Comparison of ENCODE assay signal across 32 mouse cellular contexts in genomic region chr7:19214940-19215339, GRCm38 (mm10). TPM values are rescaled to one million over a fixed set of nuclear protein-coding genes. Genes with fewer than 3 reads are reported as not detected.
DNase-seq lines count a peak whose midpoint lies in the region; ATAC-seq and TF ChIP-seq lines count a peak whose summit lies in the region.
"Had no signal": no experiment of that assay in that cellular context is flagged by ENCODE, and none has a peak within 500 bp of the region (broad histone marks: within the 10 kb centered on the region; RNA-seq: fewer than 3 reads in every experiment).

No protein-coding gene starts in this region.

- 38% methylated on average over 9 of the region's 9 CpGs for WGBS in heart, adult 2 months
- 67% methylated on average over 9 of the region's 9 CpGs for WGBS in midbrain, postnatal 0 days
- WGBS in midbrain, embryonic 16.5 days, result 68% methylated on average over 9 of the region's 9 CpGs
- WGBS in limb, embryonic 14.5 days, result 54% methylated on average over 9 of the region's 9 CpGs

- peak overlapping the region; percentile 36 for H3K9ac ChIP-seq in heart, adult 2 months (ENCODE audit: low read depth, low read length)
- 0 out of 2 replicates have a peak overlapping the region, but pooled peaks have one; percentile 8 for H3K9ac ChIP-seq in midbrain, postnatal 0 days (replicated peaks; ENCODE audit: low read length, poor library complexity, severe bottlenecking)
- no peak overlapping the region for H3K9ac ChIP-seq in midbrain, embryonic 16.5 days (ENCODE audit: low read depth, low read length)
- no peak overlapping the region for H3K9ac ChIP-seq in limb, embryonic 14.5 days (ENCODE audit: low read depth, low read length, severe bottlenecking)
- H3K9ac ChIP-seq: embryonic facial prominence, embryonic 13.5 days; liver, postnatal 0 days; midbrain, embryonic 13.5 days had no signal

- peak overlapping the region; percentile 43; the same call in 1 of the 2 replicates for H3K4me3 ChIP-seq in heart, adult 2 months
- H3K4me3 ChIP-seq in midbrain, postnatal 0 days (ENCODE audit: low read depth, low read length), result no peak overlapping the region
- no peak overlapping the region for H3K4me3 ChIP-seq in midbrain, embryonic 16.5 days (ENCODE audit: low read depth, low read length)
- H3K4me3 ChIP-seq in limb, embryonic 14.5 days (replicated peaks; ENCODE audit: low read length), result no peak overlapping the region
- H3K4me3 ChIP-seq: embryonic facial prominence, embryonic 13.5 days; forebrain, embryonic 10.5 days; left cerebral cortex, adult 2 months; midbrain, embryonic 13.5 days had no signal

- TF ChIP-seq CTCF in heart, adult 2 months (IDR thresholded peaks at IDR 0.05), result no peak
- no peak for TF ChIP-seq CTCF in midbrain, postnatal 0 days (IDR thresholded peaks at IDR 0.05)

- no peak overlapping the region for H3K4me2 ChIP-seq in midbrain, postnatal 0 days (ENCODE audit: low read depth, low read length, poor library complexity, severe bottlenecking)
- no peak overlapping the region for H3K4me2 ChIP-seq in midbrain, embryonic 16.5 days (ENCODE audit: low read length)
- H3K4me2 ChIP-seq in limb, embryonic 14.5 days (replicated peaks; ENCODE audit: low read depth, low read length, severe bottlenecking), result 0 out of 2 replicates have a peak overlapping the region, but pooled peaks have one; percentile 16
- H3K4me2 ChIP-seq: embryonic facial prominence, embryonic 13.5 days; hindbrain, embryonic 14.5 days; midbrain, embryonic 13.5 days had no signal

- H3K9me3 ChIP-seq in midbrain, postnatal 0 days (ENCODE audit: low read length), result no peaks in the 10 kb centered on the region
- H3K9me3 ChIP-seq in midbrain, embryonic 16.5 days (replicated peaks; ENCODE audit: control insufficient read depth, low read length, poor library complexity, severe bottlenecking), result no peaks in the 10 kb centered on the region
- H3K9me3 ChIP-seq in limb, embryonic 14.5 days (ENCODE audit: control insufficient read depth, low read length), result no peaks in the 10 kb centered on the region
- H3K9me3 ChIP-seq: midbrain, embryonic 13.5 days had no signal

- DNase-seq in heart, adult 2 months, result no peak
- no peak for DNase-seq in heart, postnatal 14 days
- DNase-seq in midbrain, postnatal 0 days (ENCODE audit: low spot score), result no peak
- DNase-seq in limb, embryonic 14.5 days (ENCODE audit: low spot score), result no peak
- DNase-seq in embryo, embryonic 9.5 days (ENCODE audit: extremely low spot score), result no peak
- no peak for DNase-seq in lung, postnatal 10 days
- DNase-seq: adrenal gland, adult 2 months; adrenal gland, postnatal 36 days; cerebellum, adult 9-10 months; cerebellum, postnatal 36 days; gastrocnemius, postnatal 10 days; heart, postnatal 4 days; kidney, adult 18-20 months; kidney, postnatal 10 days; liver, postnatal 0 days; lung, postnatal 4 days; right cerebral cortex, postnatal 4 days; thymus, adult 18-20 months; thymus, postnatal 36 days had no signal

- peaks cover 9% of the 10 kb centered on the region for H3K4me1 ChIP-seq in heart, adult 2 months (ENCODE audit: control insufficient read depth, insufficient read depth, low read length)
- H3K4me1 ChIP-seq in midbrain, postnatal 0 days (ENCODE audit: insufficient read depth, low read length), result no peaks in the 10 kb centered on the region
- H3K4me1 ChIP-seq in midbrain, embryonic 16.5 days (ENCODE audit: control insufficient read depth, insufficient read depth, low read length), result peaks cover 5% of the 10 kb centered on the region
- H3K4me1 ChIP-seq in limb, embryonic 14.5 days (ENCODE audit: control insufficient read depth, insufficient read depth, low read length), result peaks cover 33% of the 10 kb centered on the region

- no peaks in the 10 kb centered on the region; the same call in 1 of the 2 replicates for H3K27me3 ChIP-seq in heart, adult 2 months (ENCODE audit: control insufficient read depth, insufficient read depth, low read length)
- no peaks in the 10 kb centered on the region for H3K27me3 ChIP-seq in midbrain, postnatal 0 days (ENCODE audit: insufficient read depth, low read length)
- H3K27me3 ChIP-seq in midbrain, embryonic 16.5 days (ENCODE audit: control insufficient read depth, insufficient read depth, low read depth, low read length), result no peaks in the 10 kb centered on the region
- no peaks in the 10 kb centered on the region for H3K27me3 ChIP-seq in limb, embryonic 14.5 days (ENCODE audit: control insufficient read depth, insufficient read depth, low read length)

- no peaks in the 10 kb centered on the region for H3K79me2 ChIP-seq in heart, adult 2 months (replicated peaks; ENCODE audit: control insufficient read depth, insufficient read depth, low read length)

- TF ChIP-seq EP300 in heart, adult 2 months (IDR thresholded peaks at IDR 0.05; ENCODE audit: insufficient read depth, low read depth, low read length), result no peak

- peaks cover 6% of the 10 kb centered on the region for H3K36me3 ChIP-seq in heart, adult 2 months (ENCODE audit: control insufficient read depth, insufficient read depth, low read length)
- H3K36me3 ChIP-seq in midbrain, postnatal 0 days (ENCODE audit: insufficient read depth, low read length), result no peaks in the 10 kb centered on the region
- H3K36me3 ChIP-seq in midbrain, embryonic 16.5 days (ENCODE audit: control insufficient read depth, insufficient read depth, low read length), result no peaks in the 10 kb centered on the region
- no peaks in the 10 kb centered on the region for H3K36me3 ChIP-seq in limb, embryonic 14.5 days (ENCODE audit: control insufficient read depth, insufficient read depth, low read length)
- H3K36me3 ChIP-seq: embryonic facial prominence, embryonic 13.5 days; forebrain, embryonic 10.5 days; midbrain, embryonic 13.5 days had no signal

- intact Hi-C loops in heart, adult 2 months (cut with DNase I), result loop anchor here (1.0 to 5.0 kb wide), 2 partner anchors 9 to 57 kb away; partner anchors contain the start of gene Vasp
- intact Hi-C loops in heart, postnatal 14 days (cut with DNase I), result no loop called here

- H3K27ac ChIP-seq in heart, adult 2 months, result peak overlapping the region; percentile 74; the same call in 1 of the 2 replicates
- no peak overlapping the region for H3K27ac ChIP-seq in midbrain, postnatal 0 days (ENCODE audit: low read depth, low read length)
- no peak overlapping the region for H3K27ac ChIP-seq in midbrain, embryonic 16.5 days (ENCODE audit: low read length)
- H3K27ac ChIP-seq in limb, embryonic 14.5 days (replicated peaks; ENCODE audit: low read depth, low read length), result no peak overlapping the region
- H3K27ac ChIP-seq: embryonic facial prominence, embryonic 13.5 days; forebrain, embryonic 10.5 days; hindbrain, embryonic 14.5 days; left cerebral cortex, adult 2 months; midbrain, embryonic 13.5 days; stomach, postnatal 0 days had no signal

- ATAC-seq in midbrain, postnatal 0 days (ENCODE audit: low FRiP score), result no peak
- ATAC-seq in midbrain, embryonic 16.5 days, result no peak
- peak; percentile 11 to 28; a peak in 1 of 4 replicates for ATAC-seq in hematopoietic stem cell, adult 5-6 weeks (replicated peaks in 1 of 2; ENCODE audit: insufficient read depth in 1 of 2, low FRiP score in 2 of 2, low TSS enrichment in 1 of 2, low read depth in 1 of 2, poor library complexity in 2 of 2, severe bottlenecking in 2 of 2)
- ATAC-seq in limb, embryonic 14.5 days (ENCODE audit: low FRiP score, low read depth), result no peak
- ATAC-seq: activated CD4-positive, CD25-positive, alpha-beta regulatory T cell, adult 4 months; forebrain, embryonic 16.5 days; inflammation-experienced regulatory T-cells, adult 6 months; liver, postnatal 0 days; midbrain, embryonic 13.5 days had no signal

- no peak for TF ChIP-seq POLR2A in heart, adult 2 months (IDR thresholded peaks at IDR 0.05; ENCODE audit: insufficient read depth, low read depth, low read length)
- no peak for TF ChIP-seq POLR2A in limb, embryonic 14.5 days (IDR thresholded peaks at IDR 0.05; ENCODE audit: borderline replicate concordance, extremely low read depth, insufficient read depth, insufficient read length)

RNA-seq across cellular contexts. Expression of gene Gpr4, which starts 2.6 kb away (rescaled TPM):
- total RNA-seq in heart, adult 2 months (2021), result 1 to 10 TPM; 6.8 to 7.2 TPM
- 17.1 and 22.0 TPM in 2 replicates for polyA plus RNA-seq in heart, adult 2 months (2012; rRNA removed)
- total RNA-seq in heart, postnatal 14 days (2021), result 10 to 100 TPM in 1 of 2 experiments, 1 to 10 TPM in 1; 9.9 to 11.2 TPM
- 3.1 and 4.7 TPM in 2 replicates for total RNA-seq in midbrain, postnatal 0 days (2014; rRNA removed)
- 6.1 and 6.2 TPM in 2 replicates for polyA plus RNA-seq in midbrain, postnatal 0 days (2015; fragmentation: Nextera tagmentation; extraction: Ambion mirVana)
- 3.4 and 4.5 TPM in 2 replicates for polyA plus RNA-seq in midbrain, embryonic 16.5 days (2015; fragmentation: Nextera tagmentation; extraction: Ambion mirVana)
- 0.74 and 1.4 TPM in 2 replicates for total RNA-seq in hematopoietic stem cell, adult 5-6 weeks (2017)
- 9.2 and 15.5 TPM in 2 replicates for polyA plus RNA-seq in limb, embryonic 14.5 days (2012; rRNA removed)
- polyA plus RNA-seq in limb, embryonic 14.5 days (2014; fragmentation: Nextera tagmentation; extraction: Ambion mirVana), result 4.0 and 4.4 TPM in 2 replicates
- total RNA-seq: megakaryocyte-erythroid progenitor cell, adult 5-6 weeks had no signal

RNA-seq across cellular contexts. Expression of gene Opa3, which starts 13.2 kb away (rescaled TPM):
- total RNA-seq in heart, adult 2 months (2021), result 10 to 100 TPM; 59.9 to 66.0 TPM
- polyA plus RNA-seq in heart, adult 2 months (2012; rRNA removed), result 64.6 and 91.3 TPM in 2 replicates
- 10 to 100 TPM; 54.8 to 58.3 TPM for total RNA-seq in heart, postnatal 14 days (2021)
- 34.8 and 40.1 TPM in 2 replicates for total RNA-seq in midbrain, postnatal 0 days (2014; rRNA removed)
- polyA plus RNA-seq in midbrain, postnatal 0 days (2015; fragmentation: Nextera tagmentation; extraction: Ambion mirVana), result 33.4 and 33.9 TPM in 2 replicates
- polyA plus RNA-seq in midbrain, embryonic 16.5 days (2015; fragmentation: Nextera tagmentation; extraction: Ambion mirVana), result 33.8 and 36.5 TPM in 2 replicates
- total RNA-seq in hematopoietic stem cell, adult 5-6 weeks (2017), result 19.9 and 26.8 TPM in 2 replicates
- polyA plus RNA-seq in limb, embryonic 14.5 days (2012; rRNA removed), result 19.6 and 23.6 TPM in 2 replicates
- 27.5 and 31.7 TPM in 2 replicates for polyA plus RNA-seq in limb, embryonic 14.5 days (2014; fragmentation: Nextera tagmentation; extraction: Ambion mirVana)

RNA-seq across cellular contexts. Expression of gene Eml2, which starts 38.7 kb away (rescaled TPM):
- 10 to 100 TPM; 35.6 to 38.7 TPM for total RNA-seq in heart, adult 2 months (2021)
- polyA plus RNA-seq in heart, adult 2 months (2012; rRNA removed), result 37.3 and 38.8 TPM in 2 replicates
- 10 to 100 TPM; 37.9 to 43.0 TPM for total RNA-seq in heart, postnatal 14 days (2021)
- 83.7 and 89.0 TPM in 2 replicates for total RNA-seq in midbrain, postnatal 0 days (2014; rRNA removed)
- polyA plus RNA-seq in midbrain, postnatal 0 days (2015; fragmentation: Nextera tagmentation; extraction: Ambion mirVana), result 13.1 and 13.4 TPM in 2 replicates
- polyA plus RNA-seq in midbrain, embryonic 16.5 days (2015; fragmentation: Nextera tagmentation; extraction: Ambion mirVana), result 10.6 TPM in 2 replicates
- 20.0 and 23.6 TPM in 2 replicates for total RNA-seq in hematopoietic stem cell, adult 5-6 weeks (2017)
- 38.5 and 49.9 TPM in 2 replicates for polyA plus RNA-seq in limb, embryonic 14.5 days (2012; rRNA removed)
- 1.5 and 3.6 TPM in 2 replicates for polyA plus RNA-seq in limb, embryonic 14.5 days (2014; fragmentation: Nextera tagmentation; extraction: Ambion mirVana)

RNA-seq across cellular contexts. Expression of gene Gipr, which starts 49.0 kb away (rescaled TPM):
- under 1 TPM in 1 of 2 experiments, not detected in 1; 0.16 TPM for total RNA-seq in heart, adult 2 months (2021)
- 2.5 and 3.0 TPM in 2 replicates for polyA plus RNA-seq in heart, adult 2 months (2012; rRNA removed)
- under 1 TPM; 0.37 to 0.55 TPM for total RNA-seq in heart, postnatal 14 days (2021)
- 2.3 and 7.4 TPM in 2 replicates for total RNA-seq in midbrain, postnatal 0 days (2014; rRNA removed)
- polyA plus RNA-seq in midbrain, postnatal 0 days (2015; fragmentation: Nextera tagmentation; extraction: Ambion mirVana), result 1.7 and 2.3 TPM in 2 replicates
- polyA plus RNA-seq in midbrain, embryonic 16.5 days (2015; fragmentation: Nextera tagmentation; extraction: Ambion mirVana), result 4.0 and 4.8 TPM in 2 replicates
- not detected in 2 replicates for total RNA-seq in hematopoietic stem cell, adult 5-6 weeks (2017)
- 1.1 and 1.4 TPM in 2 replicates for polyA plus RNA-seq in limb, embryonic 14.5 days (2012; rRNA removed)
- 0.32 TPM in 1 of 2 replicates, not detected in the other for polyA plus RNA-seq in limb, embryonic 14.5 days (2014; fragmentation: Nextera tagmentation; extraction: Ambion mirVana)
- total RNA-seq: liver, adult 2 months; megakaryocyte-erythroid progenitor cell, adult 5-6 weeks had no signal
- polyA plus RNA-seq: activated CD4-positive, CD25-positive, alpha-beta regulatory T cell, adult 4 months; inflammation-experienced regulatory T-cells, adult 6 months; liver, adult 2 months had no signal

RNA-seq across cellular contexts. Expression of gene Vasp, which starts 56.7 kb away (rescaled TPM):
- 10 to 100 TPM; 25.1 to 30.8 TPM for total RNA-seq in heart, adult 2 months (2021)
- 43.3 and 51.5 TPM in 2 replicates for polyA plus RNA-seq in heart, adult 2 months (2012; rRNA removed)
- 10 to 100 TPM; 55.7 to 59.1 TPM for total RNA-seq in heart, postnatal 14 days (2021)
- total RNA-seq in midbrain, postnatal 0 days (2014; rRNA removed), result 50.9 and 56.9 TPM in 2 replicates
- polyA plus RNA-seq in midbrain, postnatal 0 days (2015; fragmentation: Nextera tagmentation; extraction: Ambion mirVana), result 31.4 and 32.3 TPM in 2 replicates
- polyA plus RNA-seq in midbrain, embryonic 16.5 days (2015; fragmentation: Nextera tagmentation; extraction: Ambion mirVana), result 35.5 and 40.9 TPM in 2 replicates
- total RNA-seq in hematopoietic stem cell, adult 5-6 weeks (2017), result 99.8 and 117 TPM in 2 replicates
- 126 and 169 TPM in 2 replicates for polyA plus RNA-seq in limb, embryonic 14.5 days (2012; rRNA removed)
- polyA plus RNA-seq in limb, embryonic 14.5 days (2014; fragmentation: Nextera tagmentation; extraction: Ambion mirVana), result 66.7 and 67.0 TPM in 2 replicates

Comparison
In these comparisons a context has a peak if more than half of its experiments do, and no peak if none do; other contexts are left out.
1. H3K9ac ChIP-seq: peak in heart, adult 2 months (single experiment) and midbrain, postnatal 0 days (single experiment); none in midbrain, embryonic 16.5 days (single experiment) and limb, embryonic 14.5 days (single experiment).
2. ATAC-seq: peak in hematopoietic stem cell, adult 5-6 weeks (2 of 2); none in midbrain, postnatal 0 days (single experiment), midbrain, embryonic 16.5 days (single experiment) and limb, embryonic 14.5 days (single experiment).